Mouse (Mus musculus) hindbrain, embryonic 15.5 days (tissue): ENCODE results near the gene Rad51b. TPM values are rescaled to one million over a fixed set of nuclear protein-coding genes. Genes with fewer than 3 reads are reported as not detected.

Experiments used
- polyA plus RNA-seq: library from polyadenylated mRNA; unstranded; fragments of >200 nt; fragmentation: Nextera tagmentation; extraction: Ambion mirVana; gene quantifications from 2 replicates; pipeline ENCODE4 v1.2.1, GENCODE M21; 2015

Rad51b gene
- polyA plus RNA-seq, 1 experiment from 2014 or later: 1.7 TPM

Other genes starting within 250 kb of the Rad51b start
- gene Pigh, start 207.6 kb upstream of the Rad51b start, polyA plus RNA-seq: 21.6 and 21.9 TPM in 2 replicates
- gene Arg2, start 166.5 kb upstream of the Rad51b start, polyA plus RNA-seq: 28.6 and 30.0 TPM in 2 replicates
- gene Vti1b, start 124.6 kb upstream of the Rad51b start, polyA plus RNA-seq: 221 and 231 TPM in 2 replicates
- 35.2 and 36.3 TPM in 2 replicates for gene Rdh11, start 105.0 kb upstream of the Rad51b start, polyA plus RNA-seq
- 0.75 and 1.1 TPM in 2 replicates for gene Rdh12, start 88.4 kb upstream of the Rad51b start, polyA plus RNA-seq
- gene Zfyve26, start 978 bp upstream of the Rad51b start, polyA plus RNA-seq: 10.0 and 10.5 TPM in 2 replicates